In the genomic region with DNA sequence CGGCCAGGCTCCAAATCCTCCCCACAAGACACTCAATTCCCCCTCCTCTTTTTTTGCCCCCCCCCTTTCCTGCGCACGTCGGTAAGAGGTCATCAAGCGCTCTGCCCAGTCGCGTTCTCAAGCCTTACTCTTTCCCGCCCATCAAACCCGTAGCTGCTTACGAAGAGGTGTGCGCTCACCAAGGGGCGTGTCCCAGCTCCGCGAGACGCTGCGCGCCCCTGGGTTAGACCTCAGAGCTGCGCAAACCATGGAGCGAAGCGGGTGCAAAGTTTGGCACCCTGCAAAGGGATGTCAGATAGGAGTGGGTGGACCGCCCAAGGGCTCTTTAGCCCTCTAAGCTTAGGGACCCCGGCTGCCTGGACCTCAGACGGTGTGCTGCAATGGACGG, we compare ENCODE assay signal across 8 mouse cellular contexts. TPM values are rescaled to one million over a fixed set of nuclear protein-coding genes. Genes with fewer than 3 reads are reported as not detected.
DNase-seq lines count a peak whose midpoint lies in the region; ATAC-seq and TF ChIP-seq lines count a peak whose summit lies in the region.

No protein-coding gene starts in this region.

- H3K27ac ChIP-seq in left cerebral cortex, adult 2 months: no peak overlapping the region
- H3K27ac ChIP-seq in heart, embryonic 14.5 days (replicated peaks in 1 of 2; ENCODE audit: control insufficient read depth in 1 of 2, insufficient read depth in 1 of 2, low read depth in 2 of 2, low read length in 2 of 2): no peak overlapping the region
- H3K27ac ChIP-seq in midbrain, embryonic 12.5 days (replicated peaks): no peak overlapping the region

- no peaks in the 10 kb centered on the region; a peak in 1 of 4 replicates for H3K4me1 ChIP-seq in heart, embryonic 14.5 days (ENCODE audit: control insufficient read depth in 2 of 2, insufficient read depth in 2 of 2, low read length in 2 of 2)
- no peaks in the 10 kb centered on the region for H3K4me1 ChIP-seq in midbrain, embryonic 12.5 days

- TF ChIP-seq CTCF in left cerebral cortex, adult 2 months (IDR thresholded peaks at IDR 0.05): no peak

- DNase-seq in left cerebral cortex, adult 2 months (ENCODE audit: extremely low spot score in 1 of 2, low spot score in 2 of 2): peak; percentile 9 to 11
- DNase-seq in left cerebral cortex, postnatal 36 days (ENCODE audit: low spot score in 2 of 2): no peak
- peak; percentile 44 for DNase-seq in brain, adult 2 months (ENCODE audit: low read depth, low spot score)
- peak; percentile 43 to 54 for DNase-seq in kidney, postnatal 4 days
- DNase-seq in thymus, postnatal 0 days (ENCODE audit: low spot score): no peak

- H3K4me3 ChIP-seq in left cerebral cortex, adult 2 months: peak overlapping the region; percentile 40
- peak overlapping the region; percentile 41 to 53 for H3K4me3 ChIP-seq in heart, embryonic 14.5 days (ENCODE audit: control insufficient read depth in 1 of 2, insufficient read depth in 1 of 2, low read depth in 1 of 2, low read length in 2 of 2)
- peak overlapping the region; percentile 37 for H3K4me3 ChIP-seq in midbrain, embryonic 12.5 days

- no peak overlapping the region for H3K9ac ChIP-seq in heart, embryonic 14.5 days (ENCODE audit: low read length)
- H3K9ac ChIP-seq in midbrain, embryonic 12.5 days (replicated peaks): no peak overlapping the region

- H3K36me3 ChIP-seq in heart, embryonic 14.5 days (ENCODE audit: control insufficient read depth, insufficient read depth, low read length): no peaks in the 10 kb centered on the region
- H3K36me3 ChIP-seq in midbrain, embryonic 12.5 days: no peaks in the 10 kb centered on the region

- 13% methylated on average over 22 of the region's 24 CpGs for WGBS in heart, embryonic 14.5 days
- 12% methylated on average over 23 of the region's 24 CpGs for WGBS in midbrain, embryonic 12.5 days

- ATAC-seq in heart, embryonic 14.5 days (ENCODE audit: insufficient number of reproducible peaks, insufficient read depth, low FRiP score, low read depth): peak; percentile 78; the same call in 1 of the 2 replicates
- peak; percentile 87 for ATAC-seq in midbrain, embryonic 12.5 days (ENCODE audit: low FRiP score, low read depth)
- ATAC-seq in erythroid progenitor cell, adult 5-6 weeks (replicated peaks; ENCODE audit: low FRiP score, poor library complexity, severe bottlenecking): no peak

- H3K4me2 ChIP-seq in heart, embryonic 14.5 days (ENCODE audit: low read length): peak overlapping the region; percentile 64
- H3K4me2 ChIP-seq in midbrain, embryonic 12.5 days (replicated peaks): peak overlapping the region; percentile 57

- intact Hi-C loops in left cerebral cortex, adult 2 months (cut with DNase I): no loop called here
- intact Hi-C loops in left cerebral cortex, postnatal 36 days (cut with DNase I): no loop called here

- H3K9me3 ChIP-seq in heart, embryonic 14.5 days (ENCODE audit: control insufficient read depth, low read length): no peaks in the 10 kb centered on the region
- H3K9me3 ChIP-seq in midbrain, embryonic 12.5 days: no peaks in the 10 kb centered on the region

- no peaks in the 10 kb centered on the region for H3K27me3 ChIP-seq in heart, embryonic 14.5 days (ENCODE audit: control insufficient read depth, insufficient read depth, low read length)
- H3K27me3 ChIP-seq in midbrain, embryonic 12.5 days: peaks cover 23% of the 10 kb centered on the region

RNA-seq across cellular contexts. Expression of gene Dgkk, which starts 0.9 kb away (rescaled TPM):
- total RNA-seq in left cerebral cortex, adult 2 months (2021): 1 to 10 TPM in 1 of 2 experiments, under 1 TPM in 1; 0.57 to 1.4 TPM
- total RNA-seq in left cerebral cortex, postnatal 36 days (2021): under 1 TPM; 0.52 to 0.82 TPM
- 6.8 and 7.3 TPM in 2 replicates for polyA plus RNA-seq in heart, embryonic 14.5 days (2014; fragmentation: Nextera tagmentation; extraction: Ambion mirVana)
- 0.27 and 0.56 TPM in 2 replicates for polyA plus RNA-seq in midbrain, embryonic 12.5 days (2016; fragmentation: Nextera tagmentation; extraction: Ambion mirVana)
- not detected in 2 replicates for total RNA-seq in erythroid progenitor cell, adult 5-6 weeks (2015; ENCODE audit: low replicate concordance)
- total RNA-seq in erythroid progenitor cell, adult 5-6 weeks (2017; ENCODE audit: low replicate concordance): not detected in 2 replicates
- 0.03 and 0.05 TPM in 2 replicates for polyA plus RNA-seq in thymus, postnatal 0 days (2015; fragmentation: Nextera tagmentation; extraction: Ambion mirVana)

Comparison
In these comparisons a context has a peak if more than half of its experiments do, and no peak if none do; other contexts are left out.
1. DNase-seq: peak in left cerebral cortex, adult 2 months (2 of 2), brain, adult 2 months (single experiment) and kidney, postnatal 4 days (2 of 2); none in left cerebral cortex, postnatal 36 days (0 of 2) and thymus, postnatal 0 days (single experiment).
2. Peak in every context shown above with its lines, with median percentiles within 50 percentile points of each other: H3K4me3 ChIP-seq.